Mouse (Mus musculus): ENCODE results near the gene Macrod2.

Gene Macrod2

GRCm38 (mm10) chr2:141728998-141729397 is 1333.9 kb downstream of the Macrod2 start:
- DNase-seq: no peak

DNA sequence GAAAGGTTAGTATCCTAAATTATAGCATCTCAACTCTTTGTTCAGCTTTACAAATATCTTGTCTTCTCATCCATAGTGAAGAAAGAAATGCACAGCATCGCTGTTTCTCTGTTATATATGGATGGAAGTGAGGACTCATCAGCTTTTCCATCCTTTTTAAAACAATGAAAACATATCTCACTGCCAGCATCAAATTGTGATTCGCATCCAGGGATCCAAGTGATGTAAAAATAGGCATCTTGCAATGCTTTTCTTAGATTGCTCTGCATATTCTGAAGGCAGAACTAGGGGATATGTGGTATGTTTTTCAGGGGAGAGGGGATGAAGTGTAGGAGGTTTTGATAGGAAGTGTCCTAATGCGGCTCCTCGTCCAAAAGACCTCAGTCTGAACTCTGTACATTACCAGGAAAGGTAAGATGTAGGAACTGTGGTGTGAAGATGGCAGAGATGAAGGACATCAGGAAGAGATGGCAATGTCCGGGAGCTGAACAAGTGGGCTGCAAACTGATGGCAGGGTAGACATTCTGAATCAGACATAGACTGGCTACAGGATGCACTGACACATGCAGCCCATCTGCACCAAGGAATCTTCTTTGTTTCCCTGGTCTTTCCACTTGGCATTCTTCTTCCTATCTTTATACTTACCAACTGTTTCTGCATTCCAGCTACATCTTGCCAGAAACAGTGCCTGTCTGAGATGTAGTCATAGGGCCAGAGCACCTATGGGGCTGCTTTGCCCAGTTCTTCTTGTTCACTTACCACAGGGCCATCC is 1341.8 kb downstream of the Macrod2 start:
- DNase-seq: no peak

DNA sequence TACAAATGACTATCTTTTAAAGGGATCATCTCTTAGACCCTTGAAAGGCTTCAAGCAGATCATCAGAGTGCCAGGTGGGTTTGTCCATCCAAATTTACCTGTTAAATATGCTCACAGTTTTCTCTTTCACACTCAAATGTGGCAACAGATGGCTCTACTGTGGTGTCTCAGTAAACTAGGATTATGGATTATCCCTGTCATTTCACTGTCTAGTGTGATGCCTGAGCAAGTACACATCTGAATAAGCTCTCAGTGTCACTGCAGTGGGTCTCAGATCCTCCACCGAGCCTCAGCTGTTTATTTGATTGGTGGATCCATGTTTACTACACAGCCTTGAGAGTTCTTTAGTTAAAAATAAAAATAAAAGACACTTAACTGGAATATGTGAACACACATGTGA is 1343.6 kb downstream of the Macrod2 start:
- DNase-seq: no peak

GRCm38 (mm10) chr2:141740318-141740717 is 1345.2 kb downstream of the Macrod2 start:
- no peak for DNase-seq

- no peak for DNase-seq
Measured at GRCm38 (mm10) chr2:141800236-141800635, 1405.1 kb downstream of the Macrod2 start.

- DNase-seq: no peak
Measured at GRCm38 (mm10) chr2:141800909-141801308, 1405.8 kb downstream of the Macrod2 start.

DNA sequence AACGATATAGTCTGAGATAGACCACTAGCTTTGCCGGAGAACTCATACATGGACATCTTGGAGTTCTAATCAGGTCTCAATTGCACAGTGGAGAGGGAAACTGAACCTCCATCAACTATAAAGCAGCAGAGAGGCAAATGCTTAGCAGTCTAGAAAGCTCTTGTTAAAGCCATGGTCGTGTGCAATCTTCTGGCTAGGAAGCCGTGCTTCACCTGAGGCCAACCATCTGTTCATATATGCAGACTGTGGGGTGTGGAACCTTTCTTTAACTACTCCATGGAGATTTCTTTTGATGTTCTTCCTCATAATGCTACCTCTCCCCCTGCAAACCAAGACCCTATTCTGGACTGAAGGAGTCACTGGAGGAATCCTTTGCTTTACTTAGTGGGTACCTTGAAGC is 1421.2 kb downstream of the Macrod2 start:
- DNase-seq: no peak

GRCm38 (mm10) chr2:141817546-141818180 is 1422.6 kb downstream of the Macrod2 start:
- DNase-seq: no peak

- DNase-seq: no peak
Measured at GRCm38 (mm10) chr2:141820795-141821194, 1425.7 kb downstream of the Macrod2 start.

DNA sequence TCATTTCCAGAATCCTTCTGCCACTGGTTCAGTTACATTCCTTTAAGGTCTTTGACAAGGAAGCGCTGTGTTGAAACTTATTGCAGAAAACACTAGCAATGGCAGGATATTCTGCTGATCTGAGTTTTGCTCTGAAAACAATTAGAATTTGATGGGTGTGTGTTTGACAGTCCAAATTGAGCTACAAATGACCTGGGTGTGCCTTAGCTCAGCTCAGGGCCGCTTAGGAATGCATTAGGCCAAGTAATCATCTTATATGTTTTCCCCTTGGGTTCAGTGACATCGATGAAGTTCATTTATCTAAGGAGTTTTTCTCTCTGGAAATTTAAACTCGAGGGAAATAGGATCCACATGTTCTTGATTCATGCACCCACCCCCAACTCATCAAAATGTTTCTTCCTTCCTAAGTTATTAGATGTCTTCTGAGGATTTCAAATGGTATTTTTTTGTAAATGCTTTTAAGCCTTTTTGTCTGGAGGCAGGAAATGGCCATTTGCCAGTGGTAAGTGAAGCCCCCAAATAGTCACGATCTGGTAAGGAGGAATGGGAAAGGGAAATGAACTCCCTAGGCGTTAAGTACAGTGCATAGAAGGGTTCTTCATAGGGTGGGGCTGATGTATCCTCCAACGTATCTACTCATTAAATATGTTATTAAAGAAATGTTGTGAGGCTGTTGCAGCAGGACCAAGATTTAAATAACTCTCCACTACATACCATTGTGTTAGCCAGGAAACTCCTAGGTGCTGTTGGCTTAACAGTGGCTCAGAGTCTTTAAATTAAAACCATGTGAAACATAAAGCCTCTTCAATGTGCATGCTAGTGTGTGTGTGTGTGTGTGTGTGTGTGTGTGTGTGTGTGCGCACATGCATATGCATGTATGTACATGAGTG is 1430.7 kb downstream of the Macrod2 start:
- DNase-seq: no peak

DNA sequence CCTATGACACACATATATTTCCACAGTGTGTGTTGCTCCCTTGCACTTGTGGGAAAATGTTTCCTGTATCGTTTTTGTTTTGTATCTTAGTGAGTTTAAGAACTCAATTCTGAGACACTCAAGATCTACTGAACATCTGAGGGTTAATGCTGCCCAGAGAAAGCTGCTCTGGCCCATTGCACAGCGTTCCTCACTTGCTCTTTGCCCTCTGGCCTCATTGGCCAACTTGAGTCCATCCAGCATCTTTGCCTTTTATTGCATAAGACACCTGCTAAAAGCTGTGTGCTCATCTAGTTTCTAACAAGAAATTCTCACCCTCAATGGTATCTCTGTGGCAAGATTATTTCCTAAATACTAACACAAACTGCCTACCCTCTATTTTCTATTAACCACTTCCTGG is 1435.4 kb downstream of the Macrod2 start:
- DNase-seq: no peak

DNA sequence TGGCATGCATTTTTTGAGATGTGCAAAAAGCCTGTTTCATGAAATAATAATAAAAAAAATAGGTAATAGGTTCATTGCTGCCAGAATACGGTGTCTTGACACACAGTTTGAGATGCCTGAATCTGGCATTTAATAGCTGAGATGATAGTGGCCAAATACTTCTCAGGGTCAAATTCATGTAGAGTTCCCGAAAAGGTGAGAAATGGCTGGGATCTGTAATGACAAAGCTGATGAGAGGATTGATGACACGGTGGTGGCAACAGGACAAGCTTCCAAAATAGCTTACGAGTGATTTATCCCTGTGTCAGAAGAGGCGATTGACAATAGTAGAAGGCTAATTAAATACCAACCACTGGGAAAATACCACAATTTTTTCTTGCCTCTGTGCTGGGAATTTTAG is 1436.4 kb downstream of the Macrod2 start:
- no peak for DNase-seq

GRCm38 (mm10) chr2:141834156-141834782 is 1439.2 kb downstream of the Macrod2 start:
- no peak for DNase-seq

DNA sequence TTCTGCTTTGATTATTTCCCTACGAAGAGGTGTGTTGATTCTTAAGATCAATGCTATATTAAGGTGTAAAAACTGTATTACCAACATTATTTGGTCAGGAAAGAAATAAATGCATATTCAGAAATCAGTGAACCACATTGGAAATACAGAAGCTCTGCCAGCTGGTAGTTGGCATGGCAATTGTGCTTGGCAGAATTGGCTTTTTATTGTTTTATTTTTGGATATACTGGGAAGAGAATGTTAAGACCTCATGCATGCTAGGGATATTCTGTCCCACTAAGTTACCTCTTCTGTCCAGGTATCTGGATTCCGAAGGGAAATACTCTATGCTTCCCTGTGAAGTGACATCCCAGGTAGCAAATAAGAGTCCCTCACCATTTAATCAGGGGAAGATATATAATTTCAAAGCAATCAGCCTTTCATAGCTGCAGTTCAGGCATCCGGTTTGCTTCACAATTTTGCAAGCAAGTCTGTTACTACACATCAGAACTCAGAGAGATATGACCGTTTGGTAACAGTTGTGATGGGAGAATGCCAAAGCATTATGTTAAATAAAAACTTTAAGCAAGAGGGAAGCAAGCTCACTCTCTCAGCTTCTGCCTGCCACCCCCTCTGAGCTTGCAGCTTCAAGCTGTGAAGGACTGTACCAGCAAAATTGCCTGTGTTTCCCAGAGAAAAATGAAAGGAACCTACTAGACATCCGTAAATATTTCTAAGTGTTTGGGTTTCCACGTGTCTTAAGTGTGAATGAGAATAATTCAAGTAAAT is 1449.5 kb downstream of the Macrod2 start:
- no peak for DNase-seq

DNA sequence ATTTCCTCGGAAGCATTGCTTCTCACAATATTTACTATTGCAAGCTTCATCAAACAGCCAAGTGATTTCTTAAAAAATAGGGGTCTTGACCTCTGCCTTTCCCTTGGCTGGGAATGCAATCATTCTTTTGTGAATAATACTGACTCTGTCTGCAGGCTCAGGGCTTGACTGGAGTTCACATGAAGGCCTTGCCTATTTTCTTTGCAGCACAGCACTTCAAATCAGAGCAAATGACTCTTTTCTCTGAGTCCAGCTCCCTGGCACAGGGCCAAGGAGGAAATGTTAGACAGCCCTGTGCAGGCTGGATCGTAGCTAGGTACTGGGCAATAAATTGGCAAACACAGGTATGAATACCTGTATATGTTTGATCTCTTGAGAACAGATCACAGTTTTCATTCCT is 1464.1 kb downstream of the Macrod2 start:
- DNase-seq: no peak

DNA sequence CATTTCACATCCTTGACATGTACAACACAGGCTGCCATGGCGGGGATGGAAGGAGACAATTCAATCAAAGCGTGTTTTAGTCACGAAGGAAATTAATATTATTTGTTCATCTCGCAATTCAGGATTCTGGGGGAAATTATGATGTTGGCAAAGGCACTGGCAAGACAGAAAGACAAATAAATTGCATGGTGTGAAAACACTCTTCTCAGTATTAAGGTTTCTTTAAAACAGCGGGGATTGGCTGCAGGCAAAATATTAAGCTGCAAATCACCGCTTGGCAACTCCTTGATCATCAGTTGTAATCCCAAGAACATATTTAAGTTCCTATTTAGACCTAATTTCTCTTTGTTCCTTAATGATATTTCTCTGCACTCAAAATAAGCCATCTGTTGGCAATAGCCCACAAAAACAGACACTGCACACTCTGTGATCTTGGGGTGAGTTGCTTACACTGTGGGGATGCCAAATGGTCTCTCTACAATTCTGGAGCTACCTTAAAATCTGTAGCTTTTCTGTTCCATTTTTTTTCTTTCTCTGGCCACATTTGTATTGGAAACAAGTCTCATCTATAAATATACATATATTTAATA is 1466.7 kb downstream of the Macrod2 start:
- DNase-seq: no peak

DNA sequence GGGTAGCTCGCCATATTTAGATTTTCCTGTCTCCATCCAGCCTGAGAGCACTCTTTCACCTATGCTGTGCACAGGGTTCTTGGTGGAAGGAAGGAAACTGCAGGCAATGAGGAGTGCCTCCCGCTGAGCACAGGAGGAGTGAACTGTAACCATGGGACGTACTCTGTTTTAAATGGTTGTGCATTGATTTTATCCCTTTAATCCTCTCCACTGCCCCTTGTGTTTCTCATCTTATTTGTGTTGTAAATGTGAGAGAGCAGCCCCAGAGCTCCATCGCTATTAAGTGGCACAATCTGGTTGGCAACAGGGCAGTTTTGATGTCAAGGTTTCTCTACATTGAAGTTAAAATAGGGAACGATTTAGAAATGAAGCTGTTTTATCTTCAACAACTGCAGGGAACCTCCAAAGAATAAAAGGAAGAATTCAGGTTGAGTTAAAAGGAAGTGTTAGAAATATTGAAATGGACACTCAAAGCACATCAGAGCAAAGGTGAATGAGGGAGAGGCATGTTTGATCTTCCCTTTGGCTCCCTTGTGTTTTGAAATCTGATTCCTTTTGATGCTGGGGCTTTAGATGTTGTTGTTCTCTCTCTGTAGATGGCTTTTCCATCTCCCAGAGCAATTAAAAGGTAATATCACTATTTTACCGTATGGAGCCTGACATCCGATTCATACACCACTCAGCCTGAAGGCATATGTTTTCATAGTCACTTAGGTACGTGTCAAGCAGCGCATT is 1467.6 kb downstream of the Macrod2 start:
- no peak for DNase-seq

DNA sequence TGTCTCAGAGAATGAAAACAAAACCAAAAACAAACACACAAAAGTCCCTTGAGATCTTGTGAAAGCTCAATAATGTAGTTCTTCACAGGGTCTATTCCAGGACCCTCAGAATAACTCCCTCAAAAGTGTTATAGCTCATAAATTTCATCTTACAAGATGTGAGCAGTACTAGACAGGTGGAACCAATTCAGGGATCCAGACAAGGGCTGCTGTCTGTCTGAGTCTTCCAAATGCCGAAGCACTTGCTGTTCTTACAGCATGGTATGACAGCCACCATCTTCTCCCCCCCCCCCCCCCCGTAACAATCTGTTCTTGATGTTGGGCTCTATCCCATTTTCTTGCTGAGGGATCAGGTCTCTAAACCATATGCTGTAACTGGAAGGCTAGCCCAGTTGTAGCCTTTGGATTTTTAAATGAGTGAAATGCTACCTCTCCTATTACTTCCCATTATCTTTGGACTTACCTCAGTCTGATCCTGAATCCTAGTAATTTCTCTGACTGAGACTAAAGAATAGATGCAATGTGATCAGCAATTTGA is 1468.6 kb downstream of the Macrod2 start:
- no peak for DNase-seq

- DNase-seq: no peak
Measured at GRCm38 (mm10) chr2:141870930-141871329, 1475.8 kb downstream of the Macrod2 start.

DNA sequence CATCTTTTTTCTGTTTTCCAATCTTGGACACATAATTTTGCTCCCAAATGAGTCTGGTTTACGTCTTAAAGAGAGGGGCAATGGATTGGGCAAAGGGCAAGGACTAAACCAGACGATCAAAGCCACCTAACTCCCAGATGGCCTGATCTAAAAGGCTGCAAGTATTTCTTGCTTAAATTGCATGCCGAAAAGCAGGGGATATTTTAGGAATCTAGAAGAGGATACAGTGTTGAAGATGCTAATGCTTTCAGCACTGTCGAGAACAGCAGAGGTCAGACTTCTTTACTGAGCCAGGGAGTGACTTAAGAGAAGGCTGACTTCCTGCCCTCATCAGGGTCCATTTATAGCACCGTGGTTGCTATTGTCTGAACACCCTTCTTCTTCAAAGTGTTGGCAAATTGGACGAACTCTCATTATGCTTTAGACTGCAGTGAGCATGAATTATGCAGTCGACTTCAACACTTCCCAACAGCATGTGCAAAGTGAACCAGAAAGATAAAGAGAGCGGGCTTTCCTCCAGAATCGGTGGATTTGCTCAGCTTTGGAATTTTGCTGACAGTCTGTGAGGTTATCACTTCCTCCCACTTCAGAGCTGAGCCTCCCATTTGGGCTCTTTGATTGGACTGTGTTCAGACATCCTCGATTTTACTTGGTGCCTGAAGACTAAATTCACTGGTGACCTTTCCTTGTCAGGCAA is 1481.2 kb downstream of the Macrod2 start:
- no peak for DNase-seq

All from B cell, adult 2 months (primary cell).